Mouse (Mus musculus) small intestine, adult 2 months (tissue): Measurements from ENCODE around the gene Scn10a.
A peak's percentile ranks its signal among the peaks of the same experiment; 100 is the strongest.

ENCODE experiments used
- CTCF ChIP-seq: fragments of 200-500 bp; IDR thresholded peaks from 2 replicates; pipeline ENCODE4 v1.5.1; 2012; ENCODE audit warnings: low read depth, mild to moderate bottlenecking, control low read depth, inconsistent platforms, low read length, moderate library complexity, mixed read lengths; ENCODE audit not compliant: insufficient replicate concordance, insufficient read length; ENCODE audit errors: extremely low read depth
- POLR2A ChIP-seq: fragments of 200-500 bp; IDR thresholded peaks from 2 replicates; pipeline ENCODE4 v1.6.1; 2012; ENCODE audit warnings: low read depth, mild to moderate bottlenecking, control low read depth, inconsistent platforms, low read length, moderate library complexity

- no peak for TF ChIP-seq POLR2A
- peak; percentile 62; the same call in 1 of the 2 replicates for TF ChIP-seq CTCF
Measured at GRCm38 (mm10) chr9:119646942-119647547, 72.1 kb downstream of the Scn10a start.
